Mouse (Mus musculus) spleen, adult 2 months (tissue): Measurements from ENCODE around the gene Rnf5.

Source experiments
- CTCF ChIP-seq: fragments of 200-500 bp; IDR thresholded peaks from 2 replicates; pipeline ENCODE4 v1.5.1; 2011; ENCODE audit warnings: mild to moderate bottlenecking, inconsistent platforms; ENCODE audit not compliant: insufficient read depth, insufficient read length, insufficient replicate concordance; ENCODE audit errors: extremely low read depth
- POLR2A ChIP-seq: fragments of 200-500 bp; IDR thresholded peaks from 2 replicates; pipeline ENCODE4 v1.6.1; 2011; ENCODE audit warnings: low read depth, low read length, inconsistent platforms

GRCm38 (mm10) chr17:34557411-34557810 lies 46.1 kb downstream of the Rnf5 start:
- TF ChIP-seq CTCF = no peak
- no peak for TF ChIP-seq POLR2A
